Mouse (Mus musculus) embryonic facial prominence, embryonic 11.5 days (tissue): ENCODE results near the gene Fuk. TPM values are rescaled to one million over a fixed set of nuclear protein-coding genes. Genes with fewer than 3 reads are reported as not detected.
"Not testable (repeated sequence)": the region's sequence is repeated elsewhere in the genome, so short reads cannot be mapped to it uniquely, and the experiment has no call there.

Experiments used
- ATAC-seq: fragments of 200-750 bp; cut with Nextera tagmentation; replicated peaks from 2 replicates; pipeline ENCODE4 v1.8.0; 2017; ENCODE audit warnings: low read depth; ENCODE audit not compliant: insufficient number of reproducible peaks, low FRiP score, low TSS enrichment
- DNase-seq: peaks from one replicate; pipeline ENCODE4 v3.0.0-alpha.2; 2015; ENCODE audit warnings: low spot score
- H3K27ac ChIP-seq: fragments of 300-500 bp; sonication (generic); replicated peaks from 2 replicates; pipeline ENCODE4 v1.5.1; 2014; ENCODE audit warnings: mild to moderate bottlenecking, low read depth, low read length, control low read depth
- H3K27me3 ChIP-seq: fragments of 300-500 bp; sonication (generic); 2 replicates; pipeline ENCODE4 v1.6.1; 2014; ENCODE audit warnings: mild to moderate bottlenecking, low read length, moderate library complexity, mixed read lengths; ENCODE audit not compliant: control insufficient read depth, insufficient read depth
- H3K36me3 ChIP-seq: fragments of 300-500 bp; sonication (generic); replicated peaks from 2 replicates; pipeline ENCODE4 v1.6.1; 2014; ENCODE audit warnings: low read depth, mild to moderate bottlenecking, low read length, moderate library complexity, mixed read lengths; ENCODE audit not compliant: control insufficient read depth, insufficient read depth
- H3K4me1 ChIP-seq: fragments of 300-500 bp; sonication (generic); 2 replicates; pipeline ENCODE4 v1.6.1; 2014; ENCODE audit warnings: low read length, mixed read lengths; ENCODE audit not compliant: control insufficient read depth, insufficient read depth
- H3K4me2 ChIP-seq: fragments of 300-500 bp; sonication (generic); 2 replicates; pipeline ENCODE4 v1.6.1; 2014; ENCODE audit warnings: low read depth, mild to moderate bottlenecking, control low read depth, low read length, moderate library complexity
- H3K4me3 ChIP-seq: fragments of 300-500 bp; sonication (generic); 2 replicates; pipeline ENCODE4 v1.5.1; 2014; ENCODE audit warnings: low read depth, low read length, control low read depth
- H3K9ac ChIP-seq: fragments of 300-500 bp; sonication (generic); replicated peaks from 2 replicates; pipeline ENCODE4 v1.6.1; 2014; ENCODE audit warnings: mild to moderate bottlenecking, control low read depth, low read length
- H3K9me3 ChIP-seq: fragments of 300-500 bp; sonication (generic); replicated peaks from 2 replicates; pipeline ENCODE4 v1.6.1; 2016; ENCODE audit warnings: mild to moderate bottlenecking, low read length, inconsistent platforms, mixed read lengths; ENCODE audit not compliant: control insufficient read depth
- WGBS: fragments of 180-500 bp; shearing (Covaris S2); extraction: QIAGEN DNeasy Blood & Tissue Kit; methylation state at CpG from one replicate; pipeline ENCODE4 v1.1.7; 2014; 5-methylcytosine and 5-hydroxymethylcytosine counted together
- polyA plus RNA-seq: library from polyadenylated mRNA; unstranded; fragments of >200 nt; fragmentation: Nextera tagmentation; extraction: Ambion mirVana; gene quantifications from 2 replicates; pipeline ENCODE4 v1.2.1, GENCODE M21; 2014

The Fuk gene
- polyA plus RNA-seq, 1 experiment from 2014 or later = 5.6 TPM

- H3K9ac ChIP-seq = no peak overlapping the region
- H3K9me3 ChIP-seq = no peaks in the 10 kb centered on the region
- H3K27me3 ChIP-seq = no peaks in the 10 kb centered on the region
- H3K4me2 ChIP-seq = no peak overlapping the region
- ATAC-seq (no peak), DNase-seq (no peak)
- no peaks in the 10 kb centered on the region for H3K4me1 ChIP-seq
- H3K27ac ChIP-seq = no peak overlapping the region
- H3K36me3 ChIP-seq = peaks cover 3% of the 10 kb centered on the region
- 91% methylated on average over 10 of the region's 10 CpGs for WGBS
- H3K4me3 ChIP-seq = no peak overlapping the region
Observed at GRCm38 (mm10) chr8:110887551-110887950, 14.7 kb downstream of the Fuk start.

GRCm38 (mm10) chr8:110886634-110887033, 15.7 kb downstream of the Fuk start:
- H3K9ac ChIP-seq = no peak overlapping the region
- DNase-seq (no peak), ATAC-seq (no peak)
- H3K27ac ChIP-seq = no peak overlapping the region
- WGBS = 92% methylated on average over 3 of the region's 3 CpGs
- H3K27me3 ChIP-seq = no peaks in the 10 kb centered on the region
- no peak overlapping the region for H3K4me2 ChIP-seq
- H3K36me3 ChIP-seq = peaks cover 3% of the 10 kb centered on the region
- no peaks in the 10 kb centered on the region for H3K9me3 ChIP-seq
- H3K4me1 ChIP-seq = no peaks in the 10 kb centered on the region
- no peak overlapping the region for H3K4me3 ChIP-seq

- H3K36me3 ChIP-seq = peaks cover 7% of the 10 kb centered on the region
- H3K27me3 ChIP-seq = no peaks in the 10 kb centered on the region
- no peak overlapping the region for H3K4me2 ChIP-seq
- no peak overlapping the region for H3K27ac ChIP-seq
- H3K4me3 ChIP-seq = no peak overlapping the region
- ATAC-seq = no peak
- no peaks in the 10 kb centered on the region for H3K4me1 ChIP-seq
- no peaks in the 10 kb centered on the region for H3K9me3 ChIP-seq
- DNase-seq = no peak
- no peak overlapping the region for H3K9ac ChIP-seq
- WGBS = 95% methylated on average over 18 of the region's 18 CpGs
Observed at GRCm38 (mm10) chr8:110883824-110884223, 18.5 kb downstream of the Fuk start.

GRCm38 (mm10) chr8:110881741-110882310, 20.5 kb downstream of the Fuk start:
- WGBS = 90% methylated on average over 10 of the region's 10 CpGs
- peaks cover 7% of the 10 kb centered on the region for H3K36me3 ChIP-seq

GRCm38 (mm10) chr8:110877862-110878261, 24.4 kb downstream of the Fuk start:
- Histone ChIP-seq H3K36me3 (peaks cover 8% of the 10 kb centered on the region), H3K9ac (no peak overlapping the region), H3K9me3 (no peaks in the 10 kb centered on the region), H3K27me3 (no peaks in the 10 kb centered on the region), H3K27ac (no peak overlapping the region), H3K4me2 (no peak overlapping the region), H3K4me3 (no peak overlapping the region), H3K4me1 (no peaks in the 10 kb centered on the region)
- WGBS = 90% methylated on average over 4 of the region's 4 CpGs
- no peak for ATAC-seq
- no peak for DNase-seq

More at GRCm38 (mm10) chr8:110881741-110882310, 20.5 kb downstream of the Fuk start:
- no peaks in the 10 kb centered on the region for H3K27me3 ChIP-seq
- DNase-seq (no peak), ATAC-seq (no peak)
- H3K4me3 ChIP-seq = no peak overlapping the region
- H3K4me1 ChIP-seq = no peaks in the 10 kb centered on the region
- H3K27ac ChIP-seq = no peak overlapping the region
- H3K9ac ChIP-seq = no peak overlapping the region
- no peak overlapping the region for H3K4me2 ChIP-seq
- no peaks in the 10 kb centered on the region for H3K9me3 ChIP-seq

GRCm38 (mm10) chr8:110870501-110870900, 31.8 kb downstream of the Fuk start:
- no peak for ATAC-seq
- H3K4me2 ChIP-seq = no peak overlapping the region
- no peak overlapping the region for H3K9ac ChIP-seq
- H3K4me1 ChIP-seq = no peaks in the 10 kb centered on the region
- H3K36me3 ChIP-seq = peaks cover 8% of the 10 kb centered on the region
- H3K4me3 ChIP-seq = no peak overlapping the region
- no peaks in the 10 kb centered on the region for H3K27me3 ChIP-seq
- WGBS = 96% methylated on average over 2 of the region's 2 CpGs
- no peaks in the 10 kb centered on the region for H3K9me3 ChIP-seq
- no peak for DNase-seq
- H3K27ac ChIP-seq = no peak overlapping the region

- not testable (repeated sequence) for H3K4me1 ChIP-seq, H3K4me2 ChIP-seq, H3K36me3 ChIP-seq, H3K27me3 ChIP-seq, H3K4me3 ChIP-seq, H3K9ac ChIP-seq, H3K27ac ChIP-seq, H3K9me3 ChIP-seq, ATAC-seq, DNase-seq
- WGBS = 98% methylated on average over 7 of the region's 7 CpGs
Observed at GRCm38 (mm10) chr8:110861347-110862025, 40.8 kb downstream of the Fuk start.

- H3K36me3 ChIP-seq = no peaks in the 10 kb centered on the region; the same call in 1 of the 2 replicates
- ATAC-seq (no peak), DNase-seq (peak; percentile 46)
- no peak overlapping the region for H3K9ac ChIP-seq
- WGBS = 86% methylated on average over 7 of the region's 7 CpGs
- H3K4me1 ChIP-seq = no peaks in the 10 kb centered on the region
- H3K9me3 ChIP-seq = no peaks in the 10 kb centered on the region
- no peak overlapping the region for H3K4me3 ChIP-seq
- H3K27ac ChIP-seq = no peak overlapping the region
- H3K4me2 ChIP-seq = no peak overlapping the region
- no peaks in the 10 kb centered on the region for H3K27me3 ChIP-seq
Observed at GRCm38 (mm10) chr8:110859651-110860501, 42.4 kb downstream of the Fuk start.
